Mouse (Mus musculus): Measurements from ENCODE around the gene Tnfsf9.
A peak's percentile ranks its signal among the peaks of the same experiment; 100 is the strongest.

Gene Tnfsf9

GRCm38 (mm10) chr17:57095855-57096622 is 9.1 kb upstream of the Tnfsf9 start:
- DNase-seq (ENCODE audit: low read depth, low spot score): peak; percentile 52

GRCm38 (mm10) chr17:57096623-57096920 is 8.6 kb upstream of the Tnfsf9 start:
- DNase-seq (ENCODE audit: low read depth, low spot score): peak; percentile 58

GRCm38 (mm10) chr17:57098321-57098720 is 6.8 kb upstream of the Tnfsf9 start:
- DNase-seq (ENCODE audit: low read depth, low spot score): no peak

GRCm38 (mm10) chr17:57099629-57100325 is 5.3 kb upstream of the Tnfsf9 start:
- peak; percentile 53 for DNase-seq (ENCODE audit: low read depth, low spot score)

- no peak for DNase-seq (ENCODE audit: low read depth, low spot score)
Measured at GRCm38 (mm10) chr17:57102276-57102675, 2.8 kb upstream of the Tnfsf9 start.

GRCm38 (mm10) chr17:57104496-57104895 is 629 bp upstream of the Tnfsf9 start:
- no peak for DNase-seq (ENCODE audit: low read depth, low spot score)

GRCm38 (mm10) chr17:57106035-57106368 is 877 bp downstream of the Tnfsf9 start:
- DNase-seq (ENCODE audit: low read depth, low spot score): no peak

GRCm38 (mm10) chr17:57107064-57107463 is 1.9 kb downstream of the Tnfsf9 start:
- DNase-seq (ENCODE audit: low read depth, low spot score): no peak

- no peak for DNase-seq (ENCODE audit: low read depth, low spot score)
Measured at GRCm38 (mm10) chr17:57108040-57108665, 3.0 kb downstream of the Tnfsf9 start.

- no peak for DNase-seq (ENCODE audit: low read depth, low spot score)
Measured at GRCm38 (mm10) chr17:57108666-57109171, 3.6 kb downstream of the Tnfsf9 start.

GRCm38 (mm10) chr17:57110005-57110404 is 4.9 kb downstream of the Tnfsf9 start:
- DNase-seq (ENCODE audit: low read depth, low spot score): no peak

- no peak for DNase-seq (ENCODE audit: low read depth, low spot score)
Measured at GRCm38 (mm10) chr17:57112768-57113474, 7.8 kb downstream of the Tnfsf9 start.

GRCm38 (mm10) chr17:57116801-57117200 is 11.7 kb downstream of the Tnfsf9 start:
- no peak for DNase-seq (ENCODE audit: low read depth, low spot score)

GRCm38 (mm10) chr17:57118524-57119349 is 13.6 kb downstream of the Tnfsf9 start:
- DNase-seq (ENCODE audit: low read depth, low spot score): peak; percentile 67

GRCm38 (mm10) chr17:57121856-57122255 is 16.7 kb downstream of the Tnfsf9 start:
- DNase-seq (ENCODE audit: low read depth, low spot score): no peak

- no peak for DNase-seq (ENCODE audit: low read depth, low spot score)
Measured at GRCm38 (mm10) chr17:57123192-57124118, 18.3 kb downstream of the Tnfsf9 start.

GRCm38 (mm10) chr17:57124792-57125191 is 19.7 kb downstream of the Tnfsf9 start:
- no peak for DNase-seq (ENCODE audit: low read depth, low spot score)

GRCm38 (mm10) chr17:57125853-57126622 is 20.9 kb downstream of the Tnfsf9 start:
- no peak for DNase-seq (ENCODE audit: low read depth, low spot score)

- no peak for DNase-seq (ENCODE audit: low read depth, low spot score)
Measured at GRCm38 (mm10) chr17:57131793-57132192, 26.7 kb downstream of the Tnfsf9 start.
